Mouse (Mus musculus) stomach, postnatal 0 days (tissue): ENCODE measurements around the gene Znrf4. TPM values are rescaled to one million over a fixed set of nuclear protein-coding genes. Genes with fewer than 3 reads are reported as not detected.
"Not testable (repeated sequence)": the region's sequence is repeated elsewhere in the genome, so short reads cannot be mapped to it uniquely, and the experiment has no call there.

Source experiments
- ATAC-seq: fragments of 200-750 bp; cut with Nextera tagmentation; 2 replicates; pipeline ENCODE4 v1.8.0; 2017; ENCODE audit not compliant: low FRiP score, low TSS enrichment
- DNase-seq: peaks from one replicate; pipeline ENCODE4 v3.0.0-alpha.2; 2016; ENCODE audit warnings: low spot score
- H3K27ac ChIP-seq: fragments of 300-500 bp; sonication (generic); replicated peaks from 2 replicates; pipeline ENCODE4 v1.5.1; 2014; ENCODE audit warnings: mild to moderate bottlenecking, control low read depth
- H3K27me3 ChIP-seq: fragments of 300-500 bp; sonication (generic); 2 replicates; pipeline ENCODE4 v1.6.1; 2014; ENCODE audit warnings: low read length; ENCODE audit not compliant: control insufficient read depth, insufficient read depth
- H3K36me3 ChIP-seq: fragments of 300-500 bp; sonication (generic); 2 replicates; pipeline ENCODE4 v1.6.1; 2014; ENCODE audit warnings: low read length, mixed read lengths; ENCODE audit not compliant: control insufficient read depth, insufficient read depth
- H3K4me1 ChIP-seq: fragments of 300-500 bp; sonication (generic); replicated peaks from 2 replicates; pipeline ENCODE4 v1.6.1; 2014; ENCODE audit warnings: antibody characterized with exemption; ENCODE audit not compliant: control insufficient read depth, insufficient read depth
- H3K4me2 ChIP-seq: fragments of 300-500 bp; sonication (generic); replicated peaks from 2 replicates; pipeline ENCODE4 v1.6.1; 2014; ENCODE audit warnings: low read depth, mild to moderate bottlenecking, control low read depth, moderate library complexity
- H3K4me3 ChIP-seq: fragments of 300-500 bp; sonication (generic); 2 replicates; pipeline ENCODE4 v1.5.1; 2014; ENCODE audit warnings: low read depth, low read length, control low read depth
- H3K9ac ChIP-seq: fragments of 300-500 bp; sonication (generic); 2 replicates; pipeline ENCODE4 v1.6.1; 2014; ENCODE audit warnings: mild to moderate bottlenecking, low read length, control low read depth, mixed read lengths
- H3K9me3 ChIP-seq: fragments of 300-500 bp; sonication (generic); 2 replicates; pipeline ENCODE4 v1.6.1; 2016; ENCODE audit warnings: low read length; ENCODE audit not compliant: control insufficient read depth
- CTCF ChIP-seq: IDR thresholded peaks from 2 replicates; pipeline ENCODE4 v1.5.1; 2016; ENCODE audit warnings: antibody characterized with exemption, low read depth, mild to moderate bottlenecking, moderate library complexity
- EP300 ChIP-seq: optimal IDR thresholded peaks from 2 replicates; pipeline ENCODE3; 2016; ENCODE audit warnings: antibody characterized with exemption
- WGBS: fragments of 180-500 bp; shearing (Covaris S2); extraction: QIAGEN DNeasy Blood & Tissue Kit; methylation state at CpG from one replicate; pipeline ENCODE4 v1.1.7; 2014; 5-methylcytosine and 5-hydroxymethylcytosine counted together
- polyA plus RNA-seq: library from polyadenylated mRNA; unstranded; fragments of >200 nt; fragmentation: Nextera tagmentation; extraction: Ambion mirVana; gene quantifications from 2 replicates; pipeline ENCODE4 v1.2.1, GENCODE M21; 2015

Znrf4 gene
- polyA plus RNA-seq, 1 experiment from 2014 or later, result not detected

DNA sequence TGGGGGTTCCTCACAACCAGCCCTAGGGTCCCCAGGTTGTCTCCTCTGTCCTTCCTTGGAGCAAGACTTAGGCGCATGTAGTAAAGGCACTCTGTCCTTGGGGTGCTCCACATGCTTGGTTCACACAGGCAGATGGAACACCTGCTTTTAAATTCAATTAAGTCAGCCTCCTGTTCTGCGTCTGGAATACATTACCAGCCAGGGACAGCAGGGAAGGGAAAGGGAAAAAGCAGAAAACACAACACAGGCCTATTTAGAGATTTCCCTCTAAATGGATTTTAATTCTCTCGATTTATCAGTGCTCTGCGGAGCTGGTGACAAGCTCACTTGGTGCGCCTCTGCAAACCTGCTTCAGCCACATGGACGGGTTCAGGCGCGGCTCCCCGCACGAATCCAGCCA is 6.8 kb downstream of the Znrf4 start:
- no peak overlapping the region for H3K4me3 ChIP-seq
- TF ChIP-seq EP300 (no peak), CTCF (no peak)
- H3K27ac ChIP-seq, result no peak overlapping the region
- 84% methylated on average over 10 of the region's 10 CpGs for whole genome bisulfite sequencing
- H3K9me3 ChIP-seq, result no peaks in the 10 kb centered on the region
- no peak for ATAC-seq
- no peaks in the 10 kb centered on the region for H3K36me3 ChIP-seq
- no peak overlapping the region for H3K4me2 ChIP-seq
- H3K27me3 ChIP-seq, result peaks cover 4% of the 10 kb centered on the region; the same call in 1 of the 2 replicates
- H3K4me1 ChIP-seq, result no peaks in the 10 kb centered on the region
- DNase-seq, result no peak
- no peak overlapping the region for H3K9ac ChIP-seq

GRCm38 (mm10) chr17:56502526-56502925 is 9.7 kb downstream of the Znrf4 start:
- WGBS, result 27% methylated on average over 9 of the region's 9 CpGs
- ATAC-seq, result no peak; the same call in 1 of the 2 replicates
- peak; percentile 46 for DNase-seq

DNA sequence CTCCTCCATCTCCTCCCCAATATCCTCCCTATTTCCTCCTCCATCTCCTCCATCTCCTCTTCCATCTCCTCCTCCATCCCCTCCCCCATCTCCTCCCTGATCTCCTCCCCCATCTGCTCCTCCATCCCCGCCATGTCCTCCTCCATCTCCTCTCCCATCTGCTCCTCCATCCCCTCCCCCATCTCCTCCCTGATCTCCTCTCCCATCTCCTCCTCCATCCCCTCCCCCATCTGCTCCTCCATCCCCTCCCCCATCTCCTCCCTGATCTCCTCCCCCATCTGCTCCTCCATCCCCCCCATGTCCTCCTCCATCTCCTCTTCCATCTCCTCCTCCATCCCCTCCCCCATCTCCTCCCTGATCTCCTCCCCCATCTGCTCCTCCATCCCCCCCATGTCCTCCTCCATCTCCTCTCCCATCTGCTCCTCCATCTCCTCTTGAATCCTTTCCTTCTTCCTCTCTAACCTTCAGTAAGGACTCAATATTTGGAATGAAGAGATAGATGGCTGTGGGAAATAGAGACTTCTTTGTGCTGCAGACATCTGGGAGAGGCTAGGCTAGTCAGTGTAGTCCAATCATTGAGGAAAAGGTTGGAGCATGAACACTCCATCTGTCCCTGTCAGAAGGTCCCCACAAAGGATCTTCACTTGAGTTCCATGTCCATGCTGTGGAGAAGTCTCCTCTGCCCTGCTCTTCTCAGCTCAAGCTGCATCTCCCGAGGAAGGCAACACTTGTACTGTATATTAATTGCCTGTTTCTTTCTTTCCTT is 10.4 kb downstream of the Znrf4 start:
- 32% methylated on average over 2 of the region's 2 CpGs for WGBS
- H3K4me2 ChIP-seq, H3K27me3 ChIP-seq, DNase-seq, H3K4me1 ChIP-seq, ATAC-seq, H3K27ac ChIP-seq, H3K36me3 ChIP-seq, H3K9ac ChIP-seq, H3K9me3 ChIP-seq, H3K4me3 ChIP-seq: not testable (repeated sequence)

More at GRCm38 (mm10) chr17:56502526-56502925, 9.7 kb downstream of the Znrf4 start:
- TF ChIP-seq EP300 (no peak), CTCF (peak; percentile 29)
- Histone ChIP-seq H3K36me3 (no peaks in the 10 kb centered on the region), H3K4me2 (no peak overlapping the region), H3K4me3 (no peak overlapping the region), H3K9me3 (no peaks in the 10 kb centered on the region), H3K9ac (no peak overlapping the region), H3K27me3 (no peaks in the 10 kb centered on the region), H3K27ac (no peak overlapping the region), H3K4me1 (no peaks in the 10 kb centered on the region)

DNA sequence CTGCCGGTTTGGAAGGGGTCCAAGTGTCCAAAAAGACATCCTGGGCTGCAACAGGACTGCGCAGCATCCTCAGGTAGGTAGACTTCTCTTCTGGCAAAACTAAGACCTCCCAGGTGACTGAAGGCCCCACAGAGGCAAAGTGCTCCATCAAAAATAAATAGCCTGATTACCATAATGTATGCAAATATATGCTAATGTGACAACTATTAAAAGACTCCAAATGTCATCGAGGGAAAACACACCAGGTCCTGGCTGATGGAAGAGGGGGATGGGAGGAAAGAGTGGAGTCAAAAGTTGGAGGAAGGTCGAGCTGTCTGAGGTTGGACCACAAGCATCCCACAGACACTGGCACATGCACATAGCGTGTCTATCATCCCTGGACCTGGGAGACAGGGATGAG is 13.0 kb downstream of the Znrf4 start:
- peaks cover 6% of the 10 kb centered on the region; the same call in 1 of the 2 replicates for H3K9me3 ChIP-seq
- H3K4me3 ChIP-seq, result no peak overlapping the region
- no peak overlapping the region for H3K27ac ChIP-seq
- DNase-seq (no peak), ATAC-seq (no peak)
- H3K4me1 ChIP-seq, result no peaks in the 10 kb centered on the region
- no peaks in the 10 kb centered on the region for H3K36me3 ChIP-seq
- WGBS, result 73% methylated on average over 5 of the region's 5 CpGs
- no peak overlapping the region for H3K4me2 ChIP-seq
- no peak for TF ChIP-seq CTCF
- no peak for TF ChIP-seq EP300
- no peaks in the 10 kb centered on the region for H3K27me3 ChIP-seq
- H3K9ac ChIP-seq, result no peak overlapping the region

- no peak overlapping the region for H3K4me2 ChIP-seq
- WGBS, result 68% methylated on average over 2 of the region's 2 CpGs
- no peak overlapping the region for H3K27ac ChIP-seq
- TF ChIP-seq EP300, result no peak
- no peaks in the 10 kb centered on the region for H3K4me1 ChIP-seq
- H3K27me3 ChIP-seq, result no peaks in the 10 kb centered on the region
- H3K9me3 ChIP-seq, result peaks cover 22% of the 10 kb centered on the region
- no peaks in the 10 kb centered on the region for H3K36me3 ChIP-seq
- no peak for DNase-seq
- H3K4me3 ChIP-seq, result no peak overlapping the region
- no peak for ATAC-seq
- no peak overlapping the region for H3K9ac ChIP-seq
Observed at GRCm38 (mm10) chr17:56494480-56494879, 17.8 kb downstream of the Znrf4 start.

- H3K9me3 ChIP-seq, result peaks cover 22% of the 10 kb centered on the region
- TF ChIP-seq EP300 (no peak), CTCF (no peak)
- H3K9ac ChIP-seq, result no peak overlapping the region
- ATAC-seq, result no peak
- no peak overlapping the region for H3K4me3 ChIP-seq
- H3K27ac ChIP-seq, result no peak overlapping the region
- DNase-seq, result no peak
- H3K4me1 ChIP-seq, result no peaks in the 10 kb centered on the region
- no peaks in the 10 kb centered on the region for H3K36me3 ChIP-seq
- no peaks in the 10 kb centered on the region for H3K27me3 ChIP-seq
- 92% methylated on average over 2 of the region's 2 CpGs for WGBS
- no peak overlapping the region for H3K4me2 ChIP-seq
Observed at GRCm38 (mm10) chr17:56493841-56494240, 18.4 kb downstream of the Znrf4 start.
